Mouse (Mus musculus) spleen, adult 2 months (tissue): ENCODE measurements around the gene Ppfibp1.

Experiments
- CTCF ChIP-seq: fragments of 200-500 bp; IDR thresholded peaks from 2 replicates; pipeline ENCODE4 v1.5.1; 2011; ENCODE audit warnings: mild to moderate bottlenecking, inconsistent platforms; ENCODE audit not compliant: insufficient read depth, insufficient read length, insufficient replicate concordance; ENCODE audit errors: extremely low read depth
- POLR2A ChIP-seq: fragments of 200-500 bp; IDR thresholded peaks from 2 replicates; pipeline ENCODE4 v1.6.1; 2011; ENCODE audit warnings: low read depth, low read length, inconsistent platforms

DNA sequence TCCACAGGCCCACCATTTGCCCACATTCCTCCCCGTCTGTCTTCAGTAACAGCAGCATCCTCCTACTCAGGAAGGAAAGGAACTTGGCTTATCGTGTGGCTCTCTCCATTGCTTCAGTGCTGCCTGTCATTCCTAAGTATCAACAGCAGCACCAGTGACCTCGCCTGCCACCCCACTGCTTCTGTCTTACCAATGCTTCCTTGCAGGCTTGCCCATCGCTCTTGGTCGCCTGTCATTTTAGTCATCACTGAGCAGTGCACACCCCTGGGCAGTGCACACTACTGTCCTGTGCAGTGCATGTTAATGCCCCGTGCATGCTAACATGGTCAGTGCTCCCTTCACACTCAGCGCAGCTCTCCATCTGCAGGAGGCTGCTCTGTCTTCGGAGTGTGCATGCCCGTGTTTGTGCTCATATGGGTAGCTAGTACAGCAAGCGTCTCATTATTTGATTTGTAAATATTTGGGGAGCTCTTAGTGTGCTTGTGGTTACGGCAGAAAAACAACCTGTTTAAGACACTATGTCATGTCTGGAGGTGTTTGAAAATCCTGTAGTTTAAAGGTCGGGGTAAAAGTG lies 78.2 kb downstream of the Ppfibp1 start:
- no peak for TF ChIP-seq CTCF
- no peak for TF ChIP-seq POLR2A
